ENCODE assay signal across 9 mouse cellular contexts in the genomic region with DNA sequence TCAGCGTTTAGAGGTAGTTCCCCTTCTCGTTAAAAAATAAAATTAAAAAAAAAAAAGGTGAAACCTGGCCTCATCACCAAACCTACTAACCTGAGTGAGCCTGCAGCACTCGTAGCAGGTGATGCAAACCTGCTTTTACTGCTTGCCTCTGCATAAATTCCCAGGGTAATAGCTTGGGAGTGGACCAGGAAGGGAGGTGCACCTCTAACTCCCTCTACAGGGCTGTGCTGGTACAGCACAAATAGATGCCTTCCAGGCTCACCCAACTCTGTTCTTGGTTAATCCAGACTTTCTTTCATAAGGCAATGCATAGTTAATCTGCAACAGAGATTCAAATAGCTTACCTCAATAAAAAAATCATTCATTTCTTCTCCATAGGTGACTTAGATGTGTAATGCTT.
A peak's percentile ranks its signal among the peaks of the same experiment; 100 is the strongest.
DNase-seq lines count a peak whose midpoint lies in the region.
"Had no signal": no experiment of that assay in that cellular context is flagged by ENCODE, and none has a peak within 500 bp of the region (broad histone marks: within the 10 kb centered on the region; RNA-seq: fewer than 3 reads in every experiment).

No protein-coding gene starts in this region.

- peak; percentile 53 to 55 for DNase-seq in adrenal gland, adult 18-20 months (ENCODE audit: low spot score in 2 of 2)
- no peak for DNase-seq in adrenal gland, adult 8-10 months
- peak; percentile 33 to 57 for DNase-seq in left cerebral cortex, adult 18-20 months (ENCODE audit: low spot score in 2 of 2)
- no peak for DNase-seq in left cerebral cortex, postnatal 10 days (ENCODE audit: extremely low spot score in 1 of 2, low spot score in 2 of 2)
- DNase-seq in cerebellum, adult 8-10 months, result peak; percentile 42
- peak; percentile 33 to 54 for DNase-seq in lung, adult 18-20 months
- no peak for DNase-seq in ovary, postnatal 10 days (ENCODE audit: low spot score)
- no peak for DNase-seq in heart, adult 8-10 months (ENCODE audit: low spot score)
- DNase-seq: liver, embryonic 13.5 days had no signal

- intact Hi-C loops in left cerebral cortex, postnatal 10 days (cut with DNase I), result loop anchor here (5.0 kb wide), 1 partner anchor 122 kb away; a partner anchor contains a TSS

Comparison
In these comparisons a context has a peak if more than half of its experiments do, and no peak if none do; other contexts are left out.
1. DNase-seq: peak in adrenal gland, adult 18-20 months (2 of 2), left cerebral cortex, adult 18-20 months (2 of 2), cerebellum, adult 8-10 months (single experiment) and lung, adult 18-20 months (2 of 2); none in adrenal gland, adult 8-10 months (single experiment), left cerebral cortex, postnatal 10 days (0 of 2), ovary, postnatal 10 days (single experiment) and heart, adult 8-10 months (single experiment).